Mouse (Mus musculus): ENCODE results near the gene Iqcf1. TPM values are rescaled to one million over a fixed set of nuclear protein-coding genes. Genes with fewer than 3 reads are reported as not detected.

The Iqcf1 gene
- polyA plus RNA-seq, 1 experiment: not detected

GRCm38 (mm10) chr9:106461641-106462429, 37.9 kb upstream of the Iqcf1 start:
- no peak overlapping the region for H3K27ac ChIP-seq (ENCODE audit: control insufficient read depth, insufficient read depth, low read depth, low read length, poor library complexity)
- H3K4me3 ChIP-seq (replicated peaks; ENCODE audit: control insufficient read depth, low read depth, low read length): no peak overlapping the region
- no peaks in the 10 kb centered on the region for H3K4me1 ChIP-seq (ENCODE audit: control insufficient read depth, insufficient read depth, low read length)
- WGBS: 87% methylated on average over 16 of the region's 16 CpGs
- no peak for TF ChIP-seq POLR2A (IDR thresholded peaks at IDR 0.05; ENCODE audit: borderline replicate concordance, control insufficient read depth, low read depth, low read length)
- no peak for TF ChIP-seq CTCF (IDR thresholded peaks at IDR 0.05; ENCODE audit: control insufficient read depth, insufficient read depth, low read length)

GRCm38 (mm10) chr9:106462430-106462800, 37.4 kb upstream of the Iqcf1 start:
- 90% methylated on average over 12 of the region's 12 CpGs for WGBS
- no peak for TF ChIP-seq POLR2A (IDR thresholded peaks at IDR 0.05; ENCODE audit: borderline replicate concordance, control insufficient read depth, low read depth, low read length)
- no peak for TF ChIP-seq CTCF (IDR thresholded peaks at IDR 0.05; ENCODE audit: control insufficient read depth, insufficient read depth, low read length)
- no peaks in the 10 kb centered on the region for H3K4me1 ChIP-seq (ENCODE audit: control insufficient read depth, insufficient read depth, low read length)
- H3K4me3 ChIP-seq (replicated peaks; ENCODE audit: control insufficient read depth, low read depth, low read length): no peak overlapping the region
- no peak overlapping the region for H3K27ac ChIP-seq (ENCODE audit: control insufficient read depth, insufficient read depth, low read depth, low read length, poor library complexity)

DNA sequence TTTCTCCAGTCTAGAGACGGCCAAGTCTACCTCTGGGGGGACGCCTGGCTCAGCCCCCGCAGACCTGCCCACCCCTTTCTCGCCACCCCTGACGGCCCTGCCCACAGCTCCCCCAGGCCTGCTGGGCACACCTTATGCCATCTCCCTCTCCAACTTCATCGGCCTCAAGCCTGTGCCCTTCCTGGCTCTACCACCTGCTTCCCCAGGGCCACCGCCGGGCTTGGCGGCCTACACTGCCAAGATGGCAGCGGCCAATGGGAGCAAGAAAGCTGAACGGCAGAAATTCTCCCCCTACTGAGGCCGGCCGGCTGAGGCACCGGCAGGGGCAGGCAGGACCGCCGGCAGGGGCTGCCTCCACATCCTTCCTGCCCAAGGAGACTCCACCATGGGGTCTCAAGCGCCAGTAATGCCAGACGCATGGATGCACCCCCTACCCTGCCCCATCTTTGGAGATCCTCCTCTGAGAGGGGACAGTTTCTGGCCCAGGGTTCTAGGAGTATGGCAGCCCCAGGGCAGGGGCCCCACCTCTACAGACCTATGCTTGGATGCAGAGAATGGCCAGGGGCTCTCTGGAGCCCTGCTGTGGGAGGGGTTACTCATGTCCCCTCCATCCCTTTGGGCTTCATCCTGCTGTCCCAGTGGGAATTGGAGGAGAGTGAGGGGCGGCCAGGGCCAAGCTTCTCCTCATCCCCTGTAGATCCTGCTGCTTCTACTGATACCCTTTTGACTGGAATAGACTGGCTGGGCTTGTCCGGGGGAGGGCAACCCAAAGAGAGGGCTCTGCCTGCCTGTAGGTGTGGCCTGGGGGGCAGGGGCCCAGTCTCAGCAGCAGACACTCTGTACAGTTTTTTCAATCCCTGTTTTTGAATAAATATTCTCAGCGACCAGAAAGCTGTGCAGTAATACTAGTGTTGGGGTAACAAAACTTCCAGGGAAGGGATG, 36.4 kb upstream of the Iqcf1 start:
- H3K4me1 ChIP-seq (ENCODE audit: control insufficient read depth, insufficient read depth, low read length): no peaks in the 10 kb centered on the region
- 86% methylated on average over 21 of the region's 21 CpGs for WGBS

DNA sequence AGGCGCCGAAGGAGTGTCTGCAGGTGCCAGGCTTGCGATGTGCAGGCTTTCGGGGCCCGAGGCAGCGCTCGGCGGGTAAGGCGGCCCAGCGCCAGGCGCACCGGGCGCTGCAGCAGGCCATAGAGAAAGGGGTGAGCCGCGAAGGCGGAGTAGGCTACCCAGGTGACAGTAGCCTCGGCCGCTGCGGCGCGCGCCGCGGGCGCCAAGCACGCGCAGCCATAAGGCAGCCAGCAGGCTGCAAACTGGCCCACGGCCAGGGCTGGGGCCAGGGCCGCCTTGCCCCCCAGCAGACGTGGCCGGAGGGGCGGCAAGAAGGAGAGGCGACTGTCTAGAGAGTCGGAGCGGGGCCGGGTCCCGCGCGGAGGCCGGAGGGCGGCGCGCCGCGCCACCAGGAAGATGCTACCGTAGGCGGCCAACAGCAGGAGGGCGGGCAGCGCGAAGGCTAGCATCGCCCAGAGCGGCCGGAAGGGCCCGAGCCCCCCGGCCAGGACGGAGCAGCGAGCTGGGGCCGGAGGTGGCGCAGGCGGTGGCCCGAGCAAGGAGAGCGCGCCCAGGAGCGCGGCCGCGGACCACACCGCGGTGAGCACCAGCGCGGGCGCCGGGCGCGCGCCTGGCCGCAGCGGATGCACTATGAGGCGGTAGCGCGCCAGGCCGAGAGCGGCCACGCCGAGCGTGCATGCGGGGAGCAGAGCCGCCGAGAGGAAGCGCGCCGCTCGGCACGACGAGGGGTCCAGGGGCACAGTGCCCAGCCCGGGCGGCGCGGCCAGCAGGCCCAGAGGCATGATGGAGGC, 34.8 kb upstream of the Iqcf1 start:
- 2% methylated on average over 99 of the region's 99 CpGs for WGBS
- no peak overlapping the region for H3K27ac ChIP-seq (ENCODE audit: control insufficient read depth, insufficient read depth, low read depth, low read length, poor library complexity)
- no peaks in the 10 kb centered on the region for H3K4me1 ChIP-seq (ENCODE audit: control insufficient read depth, insufficient read depth, low read length)
- no peak overlapping the region for H3K4me3 ChIP-seq (replicated peaks; ENCODE audit: control insufficient read depth, low read depth, low read length)
- TF ChIP-seq CTCF (IDR thresholded peaks at IDR 0.05; ENCODE audit: control insufficient read depth, insufficient read depth, low read length) (no peak), POLR2A (IDR thresholded peaks at IDR 0.05; ENCODE audit: borderline replicate concordance, control insufficient read depth, low read depth, low read length) (no peak)

More for the DNA sequence above, 36.4 kb upstream of the Iqcf1 start:
- no peak overlapping the region for H3K4me3 ChIP-seq (replicated peaks; ENCODE audit: control insufficient read depth, low read depth, low read length)
- H3K27ac ChIP-seq (ENCODE audit: control insufficient read depth, insufficient read depth, low read depth, low read length, poor library complexity): no peak overlapping the region; the same call in 1 of the 2 replicates
- TF ChIP-seq POLR2A (IDR thresholded peaks at IDR 0.05; ENCODE audit: borderline replicate concordance, control insufficient read depth, low read depth, low read length) (no peak), CTCF (IDR thresholded peaks at IDR 0.05; ENCODE audit: control insufficient read depth, insufficient read depth, low read length) (no peak)

GRCm38 (mm10) chr9:106465571-106466200, 34.1 kb upstream of the Iqcf1 start, which contains the start of gene Gpr62:
Gpr62 (minus strand) TSS chr9:106465938.
- Histone ChIP-seq H3K4me1 (ENCODE audit: control insufficient read depth, insufficient read depth, low read length) (no peaks in the 10 kb centered on the region), H3K4me3 (replicated peaks; ENCODE audit: control insufficient read depth, low read depth, low read length) (no peak within 1 kb of the TSS), H3K27ac (ENCODE audit: control insufficient read depth, insufficient read depth, low read depth, low read length, poor library complexity) (no peak within 1 kb of the TSS)
- TF ChIP-seq POLR2A (IDR thresholded peaks at IDR 0.05; ENCODE audit: borderline replicate concordance, control insufficient read depth, low read depth, low read length) (no peak), CTCF (IDR thresholded peaks at IDR 0.05; ENCODE audit: control insufficient read depth, insufficient read depth, low read length) (no peak)
- WGBS: 28% methylated on average over 26 of the region's 26 CpGs

DNA sequence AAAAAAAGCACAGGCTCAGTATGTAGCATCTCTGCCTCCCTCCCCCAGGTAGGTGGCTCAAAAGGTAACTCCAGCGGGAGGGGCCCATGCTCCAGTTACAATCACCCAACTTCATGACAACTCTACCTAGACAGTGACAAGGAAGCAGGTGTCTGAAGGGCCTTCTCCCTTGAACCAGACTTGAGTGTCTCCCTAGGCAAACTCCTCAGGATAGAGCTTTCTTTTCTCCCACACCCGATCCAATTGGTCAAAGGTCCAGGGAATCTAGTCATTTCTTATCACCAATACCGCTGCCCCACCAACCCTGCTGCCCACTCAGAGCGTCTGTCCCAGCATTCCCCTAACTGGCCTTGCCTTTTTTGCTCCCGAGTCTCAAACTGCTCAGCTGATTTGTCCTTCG, 33.0 kb upstream of the Iqcf1 start:
- H3K27ac ChIP-seq (ENCODE audit: control insufficient read depth, insufficient read depth, low read depth, low read length, poor library complexity): no peak overlapping the region
- TF ChIP-seq CTCF (IDR thresholded peaks at IDR 0.05; ENCODE audit: control insufficient read depth, insufficient read depth, low read length) (no peak), POLR2A (IDR thresholded peaks at IDR 0.05; ENCODE audit: borderline replicate concordance, control insufficient read depth, low read depth, low read length) (no peak)
- WGBS: 77% methylated on average over 6 of the region's 6 CpGs
- H3K4me1 ChIP-seq (ENCODE audit: control insufficient read depth, insufficient read depth, low read length): no peaks in the 10 kb centered on the region
- no peak overlapping the region for H3K4me3 ChIP-seq (replicated peaks; ENCODE audit: control insufficient read depth, low read depth, low read length)

GRCm38 (mm10) chr9:106467746-106468145, 32.0 kb upstream of the Iqcf1 start:
- TF ChIP-seq CTCF (IDR thresholded peaks at IDR 0.05; ENCODE audit: control insufficient read depth, insufficient read depth, low read length) (no peak), POLR2A (IDR thresholded peaks at IDR 0.05; ENCODE audit: borderline replicate concordance, control insufficient read depth, low read depth, low read length) (no peak)
- WGBS: 80% methylated on average over 7 of the region's 7 CpGs
- no peak overlapping the region for H3K4me3 ChIP-seq (replicated peaks; ENCODE audit: control insufficient read depth, low read depth, low read length)
- H3K27ac ChIP-seq (ENCODE audit: control insufficient read depth, insufficient read depth, low read depth, low read length, poor library complexity): no peak overlapping the region
- H3K4me1 ChIP-seq (ENCODE audit: control insufficient read depth, insufficient read depth, low read length): no peaks in the 10 kb centered on the region

All from bone marrow, adult 2 months (tissue).